Mouse (Mus musculus) kidney, adult 18-20 months (tissue): ENCODE data around the gene Tbc1d7.

ENCODE experiments used
- DNase-seq: peaks from one replicate; pipeline ENCODE4 v3.0.0; 2021

The Tbc1d7 gene

GRCm38 (mm10) chr13:43132859-43133258 is 38.4 kb downstream of the Tbc1d7 start:
- DNase-seq, result peak; percentile 31

- peak; percentile 17 for DNase-seq
These were observed 39.5 kb downstream of the Tbc1d7 start for GRCm38 (mm10) chr13:43131741-43132191.

- no peak for DNase-seq
These were observed 41.1 kb downstream of the Tbc1d7 start for GRCm38 (mm10) chr13:43130161-43130560.

GRCm38 (mm10) chr13:43124683-43125074 is 46.6 kb downstream of the Tbc1d7 start:
- DNase-seq, result no peak

- no peak for DNase-seq
These were observed 47.2 kb downstream of the Tbc1d7 start for GRCm38 (mm10) chr13:43123895-43124682.

GRCm38 (mm10) chr13:43122306-43123070 is 48.8 kb downstream of the Tbc1d7 start:
- DNase-seq, result no peak

- DNase-seq, result no peak
These were observed 58.2 kb downstream of the Tbc1d7 start for GRCm38 (mm10) chr13:43113141-43113540.

- no peak for DNase-seq
These were observed 58.6 kb downstream of the Tbc1d7 start for GRCm38 (mm10) chr13:43112707-43113106.

- DNase-seq, result no peak
These were observed 59.0 kb downstream of the Tbc1d7 start for GRCm38 (mm10) chr13:43112280-43112679.

GRCm38 (mm10) chr13:43104496-43104895 is 66.8 kb downstream of the Tbc1d7 start:
- no peak for DNase-seq

- no peak for DNase-seq
These were observed 68.4 kb downstream of the Tbc1d7 start for GRCm38 (mm10) chr13:43102943-43103342.
